In genomic region chr11:4605414-4605813, GRCm38 (mm10) we compare ENCODE assay signal across 11 mouse cellular contexts. TPM values are rescaled to one million over a fixed set of nuclear protein-coding genes. Genes with fewer than 3 reads are reported as not detected.
A peak's percentile ranks its signal among the peaks of the same experiment; 100 is the strongest.
DNase-seq lines count a peak whose midpoint lies in the region; ATAC-seq lines count a peak whose summit lies in the region.
"Had no signal": no experiment of that assay in that cellular context is flagged by ENCODE, and none has a peak within 500 bp of the region (broad histone marks: within the 10 kb centered on the region; RNA-seq: fewer than 3 reads in every experiment).

No protein-coding gene starts in this region.

- H3K9me3 ChIP-seq in liver, embryonic 11.5 days (ENCODE audit: control insufficient read depth, low read length) = no peaks in the 10 kb centered on the region

- H3K9ac ChIP-seq in liver, embryonic 11.5 days (ENCODE audit: low read depth, low read length) = no peak overlapping the region

- peak; percentile 69 for DNase-seq in liver
- DNase-seq in liver, embryonic 11.5 days (ENCODE audit: low spot score) = no peak
- DNase-seq in R1 (ENCODE audit: low read depth, low spot score) = peak; percentile 97
- peak; percentile 38 for DNase-seq in heart, postnatal 4 days
- DNase-seq in gastrocnemius, postnatal 25 days = no peak
- no peak for DNase-seq in left cerebral cortex, postnatal 36 days (ENCODE audit: low spot score in 2 of 2)
- no peak for DNase-seq in right cerebral cortex, postnatal 10 days (ENCODE audit: low spot score in 2 of 2)
- DNase-seq: gastrocnemius, postnatal 14 days; midbrain, embryonic 14.5 days had no signal

- ATAC-seq in liver, embryonic 11.5 days (replicated peaks; ENCODE audit: low FRiP score) = no peak; the same call in 1 of the 2 replicates
- ATAC-seq in neutrophil, adult 5-6 weeks (ENCODE audit: extremely low read depth, insufficient number of reproducible peaks, low FRiP score, poor library complexity, severe bottlenecking) = peak; percentile 67

- peaks cover 3% of the 10 kb centered on the region; the same call in 1 of the 2 replicates for H3K4me1 ChIP-seq in liver, embryonic 11.5 days (replicated peaks; ENCODE audit: control insufficient read depth, insufficient read depth, low read length)

- H3K27ac ChIP-seq in liver, embryonic 11.5 days (ENCODE audit: low read depth, low read length) = no peak overlapping the region

- H3K4me2 ChIP-seq in liver, embryonic 11.5 days = no peak overlapping the region

- intact Hi-C loops in left cerebral cortex, postnatal 36 days (cut with DNase I) = no loop called here

- no peaks in the 10 kb centered on the region for H3K36me3 ChIP-seq in liver, embryonic 11.5 days (ENCODE audit: control insufficient read depth, insufficient read depth, low read length)

- H3K27me3 ChIP-seq in liver, embryonic 11.5 days (replicated peaks; ENCODE audit: control insufficient read depth, insufficient read depth, low read length) = no peaks in the 10 kb centered on the region

- 48% methylated on average over 7 of the region's 7 CpGs for WGBS in liver, embryonic 11.5 days

- H3K4me3 ChIP-seq in liver, embryonic 11.5 days (ENCODE audit: low read depth, low read length) = no peak overlapping the region

RNA-seq across cellular contexts. Expression of gene Mtmr3, which starts 10.8 kb away (rescaled TPM):
- 25.6 and 30.7 TPM in 2 replicates for polyA plus RNA-seq in liver, embryonic 11.5 days (2014; fragmentation: Nextera tagmentation; extraction: Ambion mirVana)
- 10 to 100 TPM; 54.1 to 54.3 TPM for total RNA-seq in heart, postnatal 4 days (2021)
- 158 and 160 TPM in 2 replicates for total RNA-seq in neutrophil, adult 5-6 weeks (2017)
- total RNA-seq in gastrocnemius, postnatal 25 days (2021) = 10 to 100 TPM; 36.5 to 41.4 TPM
- total RNA-seq in left cerebral cortex, postnatal 36 days (2021) = 10 to 100 TPM; 69.0 to 73.5 TPM

RNA-seq across cellular contexts. Expression of gene Gm11032, which starts 14.5 kb away (rescaled TPM):
- not detected in 2 replicates for polyA plus RNA-seq in liver, embryonic 11.5 days (2014; fragmentation: Nextera tagmentation; extraction: Ambion mirVana)
- total RNA-seq in heart, postnatal 4 days (2021) = not detected
- not detected in 2 replicates for total RNA-seq in neutrophil, adult 5-6 weeks (2017)
- total RNA-seq in gastrocnemius, postnatal 25 days (2021) = not detected
- total RNA-seq in left cerebral cortex, postnatal 36 days (2021) = not detected
- total RNA-seq: gastrocnemius, postnatal 14 days; layer of hippocampus, postnatal 25 days had no signal
- polyA plus RNA-seq: midbrain, embryonic 14.5 days had no signal

RNA-seq across cellular contexts. Expression of gene Ascc2, which starts 32.1 kb away (rescaled TPM):
- polyA plus RNA-seq in liver, embryonic 11.5 days (2014; fragmentation: Nextera tagmentation; extraction: Ambion mirVana) = 41.4 and 43.0 TPM in 2 replicates
- total RNA-seq in heart, postnatal 4 days (2021) = 10 to 100 TPM; 17.0 to 18.3 TPM
- total RNA-seq in neutrophil, adult 5-6 weeks (2017) = 10.8 and 13.4 TPM in 2 replicates
- total RNA-seq in gastrocnemius, postnatal 25 days (2021) = 10 to 100 TPM; 14.2 to 14.7 TPM
- total RNA-seq in left cerebral cortex, postnatal 36 days (2021) = 10 to 100 TPM; 15.1 to 21.6 TPM

Comparison
In these comparisons a context has a peak if more than half of its experiments do, and no peak if none do; other contexts are left out.
1. DNase-seq: peak in liver (single experiment), R1 (single experiment) and heart, postnatal 4 days (single experiment); none in liver, embryonic 11.5 days (single experiment), gastrocnemius, postnatal 25 days (single experiment), left cerebral cortex, postnatal 36 days (0 of 2) and right cerebral cortex, postnatal 10 days (0 of 2).